Mouse (Mus musculus) large intestine, adult 2 months (tissue): ENCODE results near the gene Yipf2. TPM values are rescaled to one million over a fixed set of nuclear protein-coding genes. Genes with fewer than 3 reads are reported as not detected.
"Not testable (repeated sequence)": the region's sequence is repeated elsewhere in the genome, so short reads cannot be mapped to it uniquely, and the experiment has no call there.

ENCODE experiments used
- DNase-seq: peaks from one replicate; pipeline ENCODE4 v3.0.0-alpha.2; 2012; ENCODE audit warnings: low read depth, low spot score
- WGBS: fragments of 180-500 bp; shearing (Covaris S2); methylation state at CpG from one replicate; pipeline ENCODE4 v1.1.7; 2018; 5-methylcytosine and 5-hydroxymethylcytosine counted together
- polyA plus RNA-seq: library from polyadenylated mRNA; depleted of rRNA; stranded (reverse); fragments of >200 nt; gene quantifications from 2 replicates; pipeline ENCODE4 v1.2.3, GENCODE M21; 2012

Gene Yipf2
- polyA plus RNA-seq, 1 experiment, result 31.1 TPM

GRCm38 (mm10) chr9:21565004-21565586, 27.5 kb downstream of the Yipf2 start:
- 67% methylated on average over 4 of the region's 4 CpGs for WGBS
- no peak for DNase-seq

- WGBS, result 46% methylated on average over 1 of the region's 1 CpGs
- DNase-seq, result peak; percentile 71
Measured at GRCm38 (mm10) chr9:21564420-21564819, 28.2 kb downstream of the Yipf2 start.

GRCm38 (mm10) chr9:21559151-21559550, 33.5 kb downstream of the Yipf2 start:
- WGBS, result 96% methylated on average over 3 of the region's 3 CpGs
- DNase-seq, result no peak

- 33% methylated on average over 4 of the region's 4 CpGs for WGBS
- peak; percentile 46 for DNase-seq
Measured at GRCm38 (mm10) chr9:21558366-21558765, 34.3 kb downstream of the Yipf2 start.

- WGBS, result 93% methylated on average over 2 of the region's 2 CpGs
- DNase-seq, result no peak
Measured at GRCm38 (mm10) chr9:21557556-21557955, 35.1 kb downstream of the Yipf2 start.

GRCm38 (mm10) chr9:21556996-21557395, 35.6 kb downstream of the Yipf2 start:
- 91% methylated on average over 2 of the region's 2 CpGs for WGBS

GRCm38 (mm10) chr9:21555198-21555742, 37.4 kb downstream of the Yipf2 start:
- DNase-seq, result no peak
- 87% methylated on average over 6 of the region's 6 CpGs for WGBS

More at GRCm38 (mm10) chr9:21556996-21557395, 35.6 kb downstream of the Yipf2 start:
- DNase-seq, result no peak

GRCm38 (mm10) chr9:21553607-21554273, 38.9 kb downstream of the Yipf2 start:
- 79% methylated on average over 6 of the region's 6 CpGs for WGBS
- DNase-seq, result no peak

GRCm38 (mm10) chr9:21551049-21551448, 41.6 kb downstream of the Yipf2 start:
- 94% methylated on average over 2 of the region's 2 CpGs for WGBS
- no peak for DNase-seq

GRCm38 (mm10) chr9:21547075-21547941, 45.3 kb downstream of the Yipf2 start:
- peak; percentile 42 for DNase-seq
- WGBS, result under 1% methylated on average over 64 of the region's 66 CpGs

- WGBS, result 9% methylated on average over 52 of the region's 52 CpGs
Measured at GRCm38 (mm10) chr9:21546789-21547074, 45.9 kb downstream of the Yipf2 start, which contains the start of gene Carm1. TSS of gene Carm1 (plus strand) at chr9:21546894.

GRCm38 (mm10) chr9:21545916-21546788, 46.5 kb downstream of the Yipf2 start:
- DNase-seq, result peak; percentile 89
- WGBS, result 1% methylated on average over 67 of the region's 67 CpGs

More at GRCm38 (mm10) chr9:21546789-21547074, 45.9 kb downstream of the Yipf2 start, which contains the start of gene Carm1:
- DNase-seq, result no peak

- DNase-seq, result no peak
- 11% methylated on average over 9 of the region's 9 CpGs for WGBS
Measured at GRCm38 (mm10) chr9:21545351-21545915, 47.2 kb downstream of the Yipf2 start.

- 93% methylated on average over 2 of the region's 2 CpGs for WGBS
- not testable (repeated sequence) for DNase-seq
Measured at GRCm38 (mm10) chr9:21542001-21542400, 50.6 kb downstream of the Yipf2 start.

- no peak for DNase-seq
- WGBS, result 49% methylated on average over 7 of the region's 7 CpGs
Measured at GRCm38 (mm10) chr9:21539981-21540753, 52.5 kb downstream of the Yipf2 start.
